Mouse (Mus musculus): Measurements from ENCODE around the gene Dyrk3. TPM values are rescaled to one million over a fixed set of nuclear protein-coding genes. Genes with fewer than 3 reads are reported as not detected.

The Dyrk3 gene
- total RNA-seq (2015; ENCODE audit: low replicate concordance) = 92.8 and 106 TPM in 2 replicates
- total RNA-seq (2017; ENCODE audit: low replicate concordance) = 97.3 and 107 TPM in 2 replicates

GRCm38 (mm10) chr1:131138191-131139016 is at the start of gene Dyrk3:
TSS of gene Dyrk3 (minus strand) at chr1:131138340.
- peak; percentile 74 for ATAC-seq (replicated peaks; ENCODE audit: low FRiP score, poor library complexity, severe bottlenecking)

DNA sequence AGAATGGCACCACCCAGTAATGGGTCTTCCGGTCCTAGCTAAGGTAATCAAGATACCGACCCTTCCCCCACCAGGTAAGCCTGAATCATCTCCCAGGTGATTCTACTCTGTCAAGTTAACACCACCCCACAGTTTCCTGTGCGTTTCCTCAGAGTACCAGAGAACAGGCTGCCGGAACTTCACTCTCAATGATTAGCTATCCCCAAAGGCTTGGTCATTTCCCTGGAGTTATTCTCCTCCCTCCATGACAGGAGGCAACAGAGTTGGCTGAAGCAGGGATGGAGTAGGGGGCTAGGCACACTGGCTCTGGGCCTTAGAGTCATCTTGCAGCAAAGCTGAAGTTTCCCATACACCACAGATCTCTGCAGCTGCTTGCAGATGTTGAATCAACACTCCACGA is 49.7 kb upstream of the Dyrk3 start:
- no peak for ATAC-seq (replicated peaks; ENCODE audit: low FRiP score, poor library complexity, severe bottlenecking)

- no peak for ATAC-seq (replicated peaks; ENCODE audit: low FRiP score, poor library complexity, severe bottlenecking)
Measured at GRCm38 (mm10) chr1:131186995-131187394, 48.9 kb upstream of the Dyrk3 start.

- no peak for ATAC-seq (replicated peaks; ENCODE audit: low FRiP score, poor library complexity, severe bottlenecking)
Measured at GRCm38 (mm10) chr1:131185821-131186506, 47.8 kb upstream of the Dyrk3 start.

GRCm38 (mm10) chr1:131184956-131185660 is 47.0 kb upstream of the Dyrk3 start:
- ATAC-seq (replicated peaks; ENCODE audit: low FRiP score, poor library complexity, severe bottlenecking) = no peak

DNA sequence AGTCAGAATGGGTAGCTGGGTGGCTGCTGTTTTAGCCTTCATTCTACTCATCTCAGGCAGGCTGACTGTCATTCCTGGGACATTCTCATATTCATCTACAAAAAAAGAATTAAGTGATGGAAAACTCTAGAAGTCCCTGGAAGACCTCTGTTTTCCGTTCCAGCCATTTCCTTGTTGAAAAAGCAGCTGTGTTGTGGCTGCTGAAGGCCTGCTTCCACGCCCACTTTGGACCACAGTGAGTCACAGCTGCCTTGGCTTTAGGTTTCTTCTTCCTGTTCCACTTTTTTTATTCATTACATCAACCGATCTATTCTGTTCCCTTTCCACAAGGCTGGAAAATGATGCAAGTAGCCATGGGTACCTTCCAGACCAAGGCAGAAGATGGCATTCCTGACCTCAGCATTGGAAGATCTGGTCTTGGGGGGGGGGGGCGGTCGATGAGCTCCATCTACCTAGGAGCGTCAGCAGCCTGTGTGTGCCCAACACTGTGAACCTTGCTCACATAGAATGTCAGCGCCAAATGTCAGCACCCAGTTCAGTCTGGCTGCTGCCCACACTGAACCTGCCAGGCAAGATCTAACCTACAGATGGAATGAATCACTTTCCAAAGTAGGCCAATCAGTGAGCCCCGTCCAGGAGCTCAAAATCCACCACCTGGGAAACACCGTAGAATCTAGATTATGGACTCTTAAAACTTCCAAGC is 46.3 kb upstream of the Dyrk3 start:
- no peak for ATAC-seq (replicated peaks; ENCODE audit: low FRiP score, poor library complexity, severe bottlenecking)

GRCm38 (mm10) chr1:131183201-131183600 is 45.1 kb upstream of the Dyrk3 start:
- no peak for ATAC-seq (replicated peaks; ENCODE audit: low FRiP score, poor library complexity, severe bottlenecking)

- ATAC-seq (replicated peaks; ENCODE audit: low FRiP score, poor library complexity, severe bottlenecking) = peak; percentile 81
Measured at GRCm38 (mm10) chr1:131181642-131182527, 43.7 kb upstream of the Dyrk3 start.

GRCm38 (mm10) chr1:131180386-131180785 is 42.2 kb upstream of the Dyrk3 start:
- no peak for ATAC-seq (replicated peaks; ENCODE audit: low FRiP score, poor library complexity, severe bottlenecking)

- no peak for ATAC-seq (replicated peaks; ENCODE audit: low FRiP score, poor library complexity, severe bottlenecking)
Measured at GRCm38 (mm10) chr1:131178083-131178482, 39.9 kb upstream of the Dyrk3 start.

DNA sequence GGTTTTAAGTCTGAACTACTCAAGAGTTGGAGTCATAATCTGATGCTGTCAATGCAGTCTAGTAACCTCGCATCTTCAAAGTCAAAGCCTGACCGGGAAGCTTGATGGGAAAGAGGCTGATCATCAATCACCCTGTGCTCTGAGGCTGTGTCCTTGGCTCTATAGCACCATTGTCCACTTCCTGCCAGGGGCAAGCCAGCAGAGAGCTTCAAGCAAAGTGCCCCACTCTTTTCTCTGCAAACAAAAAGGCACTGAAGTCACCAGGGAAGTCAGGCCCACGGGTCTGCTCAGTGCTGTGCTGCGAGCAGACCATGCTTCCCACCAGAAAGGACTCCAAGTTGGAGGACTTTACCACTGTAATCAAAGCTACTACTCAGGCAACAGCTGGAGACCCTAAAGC is 39.1 kb upstream of the Dyrk3 start:
- no peak for ATAC-seq (replicated peaks; ENCODE audit: low FRiP score, poor library complexity, severe bottlenecking)

DNA sequence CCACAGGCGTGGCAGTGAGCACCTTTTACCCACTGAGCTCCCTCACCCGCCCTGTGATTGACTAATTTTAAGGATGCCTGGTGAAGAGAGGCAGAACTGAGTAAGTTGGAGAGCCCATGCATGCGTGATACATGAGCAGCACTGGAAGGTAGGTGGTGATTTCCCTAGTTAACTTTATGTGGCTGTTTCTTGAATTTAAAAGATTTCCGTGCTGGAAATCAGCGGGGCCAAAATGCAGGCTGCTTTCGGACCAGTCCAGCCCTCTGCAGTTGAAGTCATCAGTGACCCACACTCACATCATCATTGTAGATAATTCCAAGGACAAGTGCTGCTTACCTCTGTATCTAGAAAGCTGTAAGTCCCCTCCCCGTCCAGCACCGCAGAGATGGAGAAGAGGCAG is 37.7 kb upstream of the Dyrk3 start:
- ATAC-seq (replicated peaks; ENCODE audit: low FRiP score, poor library complexity, severe bottlenecking) = no peak

DNA sequence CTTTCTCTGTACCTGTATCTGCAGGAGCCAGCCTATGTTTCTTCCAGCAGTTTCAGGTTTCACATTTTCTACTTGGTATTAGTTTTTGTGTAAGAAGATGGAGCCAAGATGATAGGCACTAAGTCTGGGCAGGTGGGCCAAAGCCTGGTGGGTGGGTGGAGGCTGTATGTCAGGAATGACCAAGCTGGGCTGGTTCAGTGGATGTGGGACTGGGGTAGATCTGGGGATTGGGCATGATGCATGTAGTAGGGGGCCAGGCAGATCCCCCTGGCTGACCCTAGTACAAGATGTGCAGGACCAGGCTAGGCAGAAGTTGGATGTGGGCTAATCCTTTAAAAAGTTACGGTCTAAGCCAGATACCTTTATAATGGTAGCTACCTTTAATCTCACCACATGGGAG is 37.0 kb upstream of the Dyrk3 start:
- no peak for ATAC-seq (replicated peaks; ENCODE audit: low FRiP score, poor library complexity, severe bottlenecking)

DNA sequence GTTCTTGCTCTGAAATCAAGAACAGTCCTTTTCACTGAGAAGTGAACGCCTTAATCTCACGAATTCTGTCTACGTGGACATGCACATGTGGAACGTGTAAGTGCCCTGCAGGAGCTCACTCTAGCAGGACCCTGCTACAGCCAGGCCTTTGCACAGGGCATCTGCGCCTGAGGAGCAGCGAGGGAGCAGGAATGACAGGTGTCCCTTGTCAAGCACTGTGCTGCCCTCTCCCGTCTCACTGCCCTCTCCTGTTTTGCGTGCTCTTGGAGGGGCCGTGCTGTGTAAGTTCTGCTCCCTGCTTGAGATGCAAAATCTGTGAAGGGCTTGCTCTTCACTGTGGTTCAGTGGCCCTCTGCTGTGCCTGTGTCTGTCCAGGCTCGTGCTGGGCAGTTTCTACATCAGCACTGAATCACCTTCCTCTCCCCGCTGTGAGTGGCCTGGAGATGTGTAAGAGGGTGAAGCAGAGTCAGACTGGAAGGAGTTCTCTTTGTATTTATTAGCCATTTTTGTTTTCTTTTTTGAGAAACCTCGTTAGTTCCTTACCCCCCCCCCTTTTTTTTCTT is 36.2 kb upstream of the Dyrk3 start:
- no peak for ATAC-seq (replicated peaks; ENCODE audit: low FRiP score, poor library complexity, severe bottlenecking)

- no peak for ATAC-seq (replicated peaks; ENCODE audit: low FRiP score, poor library complexity, severe bottlenecking)
Measured at GRCm38 (mm10) chr1:131173809-131174208, 35.7 kb upstream of the Dyrk3 start.

DNA sequence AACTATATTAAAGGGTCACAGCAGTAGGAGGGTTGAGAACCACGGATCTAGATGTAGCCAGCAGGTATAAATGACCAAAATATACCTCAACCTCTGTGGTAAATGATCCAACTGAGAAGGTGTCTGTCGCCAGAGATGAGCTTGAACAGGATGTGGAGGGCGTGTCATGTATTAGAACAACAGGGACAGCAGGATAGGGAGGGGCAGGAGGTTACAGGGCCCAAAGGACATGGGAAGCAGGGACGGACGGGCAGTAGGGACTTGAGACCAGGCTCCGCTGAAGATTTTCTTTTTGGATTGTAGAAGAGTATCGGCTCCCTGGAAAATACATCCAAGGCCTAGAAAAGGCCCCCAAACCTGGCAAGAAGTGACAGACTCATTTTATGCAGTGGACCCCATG is 34.9 kb upstream of the Dyrk3 start:
- no peak for ATAC-seq (replicated peaks; ENCODE audit: low FRiP score, poor library complexity, severe bottlenecking)

- ATAC-seq (replicated peaks; ENCODE audit: low FRiP score, poor library complexity, severe bottlenecking) = no peak
Measured at GRCm38 (mm10) chr1:131167612-131168011, 29.5 kb upstream of the Dyrk3 start.

- no peak for ATAC-seq (replicated peaks; ENCODE audit: low FRiP score, poor library complexity, severe bottlenecking)
Measured at GRCm38 (mm10) chr1:131164427-131164826, 26.3 kb upstream of the Dyrk3 start.

DNA sequence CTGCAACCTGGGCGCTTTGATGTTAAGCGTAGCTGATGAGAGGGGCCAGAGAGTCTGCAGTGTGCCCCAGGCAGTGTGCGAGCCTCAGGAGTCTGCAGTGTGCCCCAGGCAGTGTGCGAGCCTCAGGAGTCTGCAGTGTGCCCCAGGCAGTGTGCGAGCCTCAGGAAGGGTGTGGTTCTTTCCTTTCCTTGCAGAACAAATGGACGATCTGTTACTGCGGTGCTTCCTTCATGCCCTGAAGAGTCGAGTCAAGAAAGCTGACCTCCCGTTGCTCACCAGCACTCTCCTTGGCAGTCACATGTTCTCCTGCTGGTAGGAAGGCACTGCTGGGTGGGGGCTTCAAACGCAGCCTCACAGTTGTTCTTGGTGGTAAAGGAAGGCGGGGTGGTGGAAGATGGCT is 23.0 kb upstream of the Dyrk3 start:
- ATAC-seq (replicated peaks; ENCODE audit: low FRiP score, poor library complexity, severe bottlenecking) = no peak

Measured in erythroblast, adult 5-6 weeks (primary cell).